Mouse (Mus musculus) granulocyte monocyte progenitor cell, adult 5-6 weeks (primary cell): Measurements from ENCODE around the gene Iqschfp. TPM values are rescaled to one million over a fixed set of nuclear protein-coding genes. Genes with fewer than 3 reads are reported as not detected.

Experiments used
- ATAC-seq: replicated peaks from 2 replicates; pipeline ENCODE4 v1.8.0; 2016; ENCODE audit warnings: mild to moderate bottlenecking, moderate TSS enrichment, inconsistent platforms; ENCODE audit not compliant: poor library complexity, severe bottlenecking
- total RNA-seq, 2 experiments: library from RNA; stranded (forward) in 1 of 2; stranded (reverse) in 1 of 2; fragments of 200-712, 200-1000 nt in 1 of 2; fragments of >200 nt in 1 of 2; fragmentation: Nextera tagmentation in 1 of 2; gene quantifications; 2 replicates each; pipeline ENCODE4 v1.2.3; 2014 to 2017

Gene Iqschfp
- total RNA-seq, 2 experiments from 2014 or later = not detected

DNA sequence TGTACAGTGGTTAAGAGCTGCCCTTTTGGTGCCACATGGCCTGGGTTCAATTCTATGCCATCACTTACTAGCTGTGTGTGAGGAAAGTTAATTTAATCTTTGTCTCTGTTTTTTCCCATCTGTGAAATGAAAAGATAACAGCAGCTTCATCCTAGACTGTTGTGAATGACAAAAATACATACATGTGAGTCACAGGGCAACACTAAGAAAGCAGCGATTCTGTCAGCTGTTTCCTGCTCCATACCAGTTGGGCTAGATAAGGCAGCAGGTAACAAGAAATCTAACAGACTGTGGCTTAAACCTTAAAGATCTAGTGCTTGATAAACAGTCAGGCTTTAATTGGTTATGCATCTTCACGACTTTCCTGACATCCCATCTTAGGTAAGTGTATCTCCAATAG lies 297.1 kb downstream of the Iqschfp start:
- no peak for ATAC-seq

DNA sequence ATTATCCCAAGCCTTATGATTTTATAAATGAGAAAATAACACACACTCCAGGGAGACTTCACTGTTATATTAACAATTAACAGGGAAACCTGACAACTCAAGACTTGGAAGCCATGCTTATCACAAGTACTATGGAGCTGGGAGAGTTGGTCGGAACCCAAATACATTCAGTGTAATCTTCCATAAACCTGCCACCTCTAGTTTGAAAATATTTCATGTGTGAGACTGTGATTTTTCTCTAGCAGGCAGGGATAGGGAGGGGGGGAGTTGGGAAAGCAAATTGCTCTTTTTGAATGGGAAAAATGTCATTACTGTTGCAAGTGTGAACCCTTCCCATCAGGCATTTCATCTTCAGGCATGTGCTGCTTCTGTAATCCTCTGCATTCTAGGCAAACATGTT lies 304.9 kb downstream of the Iqschfp start:
- no peak for ATAC-seq

GRCm38 (mm10) chr3:68201214-68201613 lies 309.2 kb downstream of the Iqschfp start:
- no peak for ATAC-seq

GRCm38 (mm10) chr3:68202162-68202902 lies 310.3 kb downstream of the Iqschfp start:
- ATAC-seq = no peak

DNA sequence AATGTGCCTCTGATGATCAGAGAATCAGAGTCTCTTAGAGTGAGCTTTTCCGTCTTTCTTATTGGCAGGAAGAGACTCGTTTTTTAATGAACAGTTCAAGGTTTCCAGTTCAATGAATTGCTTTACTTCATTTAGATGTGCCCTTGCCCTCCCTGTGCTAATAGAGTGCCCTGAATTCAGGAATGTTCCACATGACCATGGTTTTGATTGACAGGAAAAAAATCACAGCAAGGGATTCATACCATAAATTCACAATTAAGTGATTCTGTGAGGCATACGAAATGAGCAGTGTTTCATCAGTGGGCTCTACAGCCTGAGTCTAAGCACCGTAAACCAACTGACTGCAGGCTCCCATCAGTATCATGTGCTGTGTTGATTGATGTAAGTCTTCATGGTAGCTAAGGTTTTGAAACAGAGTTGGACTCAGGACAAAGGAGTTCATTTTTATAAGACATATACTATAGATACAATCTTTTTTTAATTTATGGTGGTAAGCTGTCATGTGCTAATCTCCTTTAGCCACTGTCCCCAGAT lies 312.0 kb downstream of the Iqschfp start:
- no peak for ATAC-seq

DNA sequence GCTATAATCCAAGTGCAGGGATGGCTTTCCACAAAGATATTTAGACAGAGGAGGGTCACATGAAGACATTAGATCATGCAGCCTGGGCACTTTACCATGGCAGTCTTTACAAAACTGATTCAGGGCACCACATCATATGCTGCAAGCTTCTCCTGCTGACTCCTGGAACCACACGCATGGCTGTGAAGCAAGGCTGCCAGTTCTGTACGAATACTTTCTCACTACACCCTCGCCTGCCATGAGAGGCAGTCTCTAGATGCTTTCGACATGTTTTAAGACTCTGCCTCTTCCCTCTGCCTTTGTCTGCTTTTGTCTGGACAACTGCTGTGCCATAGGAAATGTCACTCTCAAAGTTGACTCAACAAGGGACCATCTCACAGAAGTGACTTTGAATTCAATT lies 318.4 kb downstream of the Iqschfp start:
- no peak for ATAC-seq

DNA sequence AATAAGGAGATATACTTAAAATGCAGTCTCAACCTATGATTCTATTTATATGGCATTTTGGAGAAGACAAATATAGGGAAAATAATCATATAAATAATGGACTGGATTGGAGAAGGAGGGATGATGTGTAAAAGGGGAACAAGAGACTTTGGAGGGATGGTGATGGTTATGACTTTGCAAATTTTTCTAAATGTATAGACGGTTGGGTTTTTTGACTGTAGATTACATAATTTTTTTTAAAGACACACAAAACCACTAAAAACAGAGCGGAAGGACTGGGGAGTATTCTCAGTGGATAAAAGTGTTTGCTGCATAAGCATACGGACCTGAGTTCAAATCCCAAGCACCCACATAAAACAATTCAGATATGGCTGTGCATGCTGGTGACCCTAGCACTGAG lies 329.4 kb downstream of the Iqschfp start:
- ATAC-seq = peak; percentile 58

- no peak for ATAC-seq
Measured at GRCm38 (mm10) chr3:68239887-68240286, 347.9 kb downstream of the Iqschfp start.

DNA sequence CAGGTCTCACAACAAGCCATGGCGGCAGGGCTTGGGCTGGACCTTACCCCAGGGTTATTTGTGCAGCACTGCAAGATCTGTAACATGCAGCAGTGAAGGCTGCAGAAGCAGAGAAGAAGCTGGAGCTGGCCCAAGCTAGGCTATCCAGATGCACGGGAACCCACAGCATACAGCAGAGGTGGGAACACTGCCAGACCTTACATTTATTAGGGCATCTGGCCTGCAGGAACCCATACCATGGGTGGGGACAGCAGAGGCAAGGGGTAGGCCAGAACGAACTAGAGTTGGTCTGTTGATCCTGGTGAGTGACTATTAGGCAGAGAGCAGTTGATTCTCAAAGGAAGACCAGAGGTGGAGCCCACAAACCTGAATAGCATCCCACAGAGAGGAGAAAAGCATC lies 351.2 kb downstream of the Iqschfp start:
- no peak for ATAC-seq

GRCm38 (mm10) chr3:68246154-68246553 lies 354.1 kb downstream of the Iqschfp start:
- no peak for ATAC-seq

- no peak for ATAC-seq
Measured at GRCm38 (mm10) chr3:68250589-68250988, 358.6 kb downstream of the Iqschfp start.

GRCm38 (mm10) chr3:68252335-68252734 lies 360.3 kb downstream of the Iqschfp start:
- ATAC-seq = no peak

GRCm38 (mm10) chr3:68262304-68262703 lies 370.3 kb downstream of the Iqschfp start:
- ATAC-seq = no peak

- ATAC-seq = no peak
Measured at GRCm38 (mm10) chr3:68267905-68268304, 375.9 kb downstream of the Iqschfp start.

DNA sequence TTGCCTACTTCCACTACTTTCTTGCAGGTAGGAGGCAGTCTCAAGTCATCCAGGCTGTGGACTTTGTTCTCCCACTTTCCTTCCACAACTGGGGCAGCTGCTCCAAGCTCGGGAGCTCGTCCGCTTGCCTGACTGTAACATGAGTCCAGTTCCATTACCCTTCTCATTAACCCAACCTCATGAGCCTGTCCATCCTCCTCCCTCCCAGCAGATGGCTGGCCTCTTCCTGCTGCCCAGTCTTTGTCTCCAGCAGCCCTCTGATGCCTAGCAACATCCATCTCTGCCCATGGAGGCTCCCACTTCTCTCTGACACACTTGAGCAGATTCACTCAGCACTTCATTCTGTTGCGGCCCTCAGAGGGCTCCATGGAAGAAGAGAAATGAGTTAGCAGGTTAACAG lies 377.2 kb downstream of the Iqschfp start:
- no peak for ATAC-seq

GRCm38 (mm10) chr3:68270246-68270645 lies 378.2 kb downstream of the Iqschfp start:
- ATAC-seq = no peak

- no peak for ATAC-seq
Measured at GRCm38 (mm10) chr3:68271457-68271856, 379.4 kb downstream of the Iqschfp start.

- no peak for ATAC-seq
Measured at GRCm38 (mm10) chr3:68271881-68272280, 379.8 kb downstream of the Iqschfp start.

- ATAC-seq = no peak
Measured at GRCm38 (mm10) chr3:68282844-68283594, 391.0 kb downstream of the Iqschfp start.

DNA sequence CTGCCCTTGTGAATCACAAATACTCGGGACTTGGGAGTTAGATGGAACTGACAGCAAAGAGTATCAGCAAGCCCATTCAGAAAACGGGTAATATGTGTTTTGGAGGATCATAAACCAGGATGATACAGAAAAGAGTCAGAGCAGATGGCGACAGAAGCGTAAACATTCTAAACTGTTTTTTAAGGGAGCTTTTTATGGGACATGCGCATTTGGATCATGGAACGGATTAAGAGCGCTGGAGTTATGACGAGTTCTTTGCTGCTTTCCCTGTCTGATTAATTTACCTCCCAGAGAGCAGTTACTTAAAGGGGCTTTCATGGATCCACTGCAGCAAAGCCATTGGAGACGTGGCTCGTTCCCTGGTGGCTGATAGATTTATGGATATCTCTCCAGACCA lies 391.6 kb downstream of the Iqschfp start:
- ATAC-seq = no peak

DNA sequence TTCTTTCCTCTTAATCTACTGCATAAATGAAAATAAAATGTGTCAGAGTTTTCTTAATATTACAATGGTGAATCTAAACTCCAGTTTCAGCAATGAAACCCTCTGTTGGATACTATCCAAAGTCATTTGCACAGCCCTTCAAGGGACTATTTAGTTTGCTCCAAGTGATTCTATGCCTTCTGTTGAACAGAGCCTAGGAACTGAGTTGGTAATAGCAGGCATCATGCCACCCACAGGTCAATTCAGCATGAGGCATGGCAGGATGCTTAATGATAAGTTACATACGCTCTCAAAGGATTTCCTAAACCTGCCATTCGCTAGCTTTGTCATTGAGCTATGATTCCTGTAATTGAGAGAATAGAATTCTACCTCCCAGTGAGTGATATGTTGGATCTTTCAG lies 392.5 kb downstream of the Iqschfp start:
- ATAC-seq = no peak

GRCm38 (mm10) chr3:68296752-68297151 lies 404.7 kb downstream of the Iqschfp start:
- ATAC-seq = no peak
